Mouse (Mus musculus): Measurements from ENCODE around the gene 1600014C23Rik. TPM values are rescaled to one million over a fixed set of nuclear protein-coding genes. Genes with fewer than 3 reads are reported as not detected.

1600014C23Rik gene
- polyA plus RNA-seq, 1 experiment from 2014 or later: not detected

DNA sequence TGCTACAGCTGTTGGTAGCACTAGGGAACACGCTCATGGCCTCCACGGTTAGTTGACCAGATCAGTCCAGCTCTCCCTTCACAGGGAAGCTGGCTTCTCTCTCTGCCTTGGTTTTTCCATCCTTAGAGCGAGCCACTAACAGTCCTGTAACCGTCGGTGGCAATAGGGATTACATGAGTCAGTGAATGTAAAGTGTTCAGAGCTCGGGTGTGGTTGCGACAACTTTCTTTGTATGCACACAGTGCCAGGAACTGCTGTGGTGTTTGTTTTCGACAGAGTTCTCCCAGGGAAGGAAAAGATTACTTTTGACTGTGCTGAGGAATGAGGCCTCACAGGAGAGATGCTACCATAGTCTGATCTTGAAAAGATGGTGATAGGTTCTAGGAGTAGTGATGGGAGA is 29.5 kb upstream of the 1600014C23Rik start:
- H3K4me2 ChIP-seq (replicated peaks; ENCODE audit: low read depth, low read length): no peak overlapping the region
- no peaks in the 10 kb centered on the region for H3K36me3 ChIP-seq (ENCODE audit: insufficient read depth, low read length)
- WGBS: 52% methylated on average over 8 of the region's 8 CpGs
- H3K27ac ChIP-seq (ENCODE audit: low read length): no peak overlapping the region
- DNase-seq (ENCODE audit: low spot score): peak; percentile 56
- H3K27me3 ChIP-seq (replicated peaks; ENCODE audit: insufficient read depth, low read length): no peaks in the 10 kb centered on the region
- H3K4me1 ChIP-seq (ENCODE audit: insufficient read depth, low read depth, low read length): peaks cover 12% of the 10 kb centered on the region; the same call in 1 of the 2 replicates
- H3K4me3 ChIP-seq (ENCODE audit: low read depth, low read length): no peak overlapping the region
- H3K9ac ChIP-seq (replicated peaks; ENCODE audit: low read depth): no peak overlapping the region
- TF ChIP-seq EP300 (IDR thresholded peaks at IDR 0.05) (no peak), CTCF (IDR thresholded peaks at IDR 0.05) (no peak)
- no peaks in the 10 kb centered on the region for H3K9me3 ChIP-seq (ENCODE audit: low read length)
- ATAC-seq: no peak

DNA sequence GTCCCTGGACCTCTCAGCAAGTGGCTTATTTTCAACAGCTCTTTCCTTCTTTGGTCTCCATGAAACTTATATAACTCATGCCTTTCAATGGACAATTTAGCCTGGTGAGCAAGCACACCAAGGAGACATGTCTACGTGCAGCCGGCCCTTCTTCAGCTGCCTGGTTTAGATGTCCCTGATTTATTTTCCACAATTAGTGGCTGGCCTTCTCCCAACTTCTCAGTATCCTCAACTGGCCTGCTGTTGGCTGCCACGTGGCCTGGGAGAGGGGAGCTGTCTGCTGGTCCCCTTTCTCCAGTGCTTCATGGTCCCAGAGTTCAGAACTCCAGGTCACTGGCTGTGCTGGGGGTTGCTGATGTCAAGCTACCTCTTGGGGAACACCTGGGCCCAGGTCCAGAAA is 28.3 kb upstream of the 1600014C23Rik start:
- H3K9ac ChIP-seq (replicated peaks; ENCODE audit: low read depth): no peak overlapping the region
- no peak overlapping the region for H3K4me2 ChIP-seq (replicated peaks; ENCODE audit: low read depth, low read length)
- no peak overlapping the region for H3K27ac ChIP-seq (ENCODE audit: low read length)
- no peak overlapping the region for H3K4me3 ChIP-seq (ENCODE audit: low read depth, low read length)
- H3K4me1 ChIP-seq (ENCODE audit: insufficient read depth, low read depth, low read length): peaks cover 10% of the 10 kb centered on the region; the same call in 1 of the 2 replicates
- no peaks in the 10 kb centered on the region for H3K9me3 ChIP-seq (ENCODE audit: low read length)
- DNase-seq (ENCODE audit: low spot score) (no peak), ATAC-seq (no peak)
- no peak for TF ChIP-seq CTCF (IDR thresholded peaks at IDR 0.05)
- TF ChIP-seq EP300 (IDR thresholded peaks at IDR 0.05): no peak
- H3K27me3 ChIP-seq (replicated peaks; ENCODE audit: insufficient read depth, low read length): no peaks in the 10 kb centered on the region
- no peaks in the 10 kb centered on the region for H3K36me3 ChIP-seq (ENCODE audit: insufficient read depth, low read length)
- 57% methylated on average over 3 of the region's 3 CpGs for WGBS

DNA sequence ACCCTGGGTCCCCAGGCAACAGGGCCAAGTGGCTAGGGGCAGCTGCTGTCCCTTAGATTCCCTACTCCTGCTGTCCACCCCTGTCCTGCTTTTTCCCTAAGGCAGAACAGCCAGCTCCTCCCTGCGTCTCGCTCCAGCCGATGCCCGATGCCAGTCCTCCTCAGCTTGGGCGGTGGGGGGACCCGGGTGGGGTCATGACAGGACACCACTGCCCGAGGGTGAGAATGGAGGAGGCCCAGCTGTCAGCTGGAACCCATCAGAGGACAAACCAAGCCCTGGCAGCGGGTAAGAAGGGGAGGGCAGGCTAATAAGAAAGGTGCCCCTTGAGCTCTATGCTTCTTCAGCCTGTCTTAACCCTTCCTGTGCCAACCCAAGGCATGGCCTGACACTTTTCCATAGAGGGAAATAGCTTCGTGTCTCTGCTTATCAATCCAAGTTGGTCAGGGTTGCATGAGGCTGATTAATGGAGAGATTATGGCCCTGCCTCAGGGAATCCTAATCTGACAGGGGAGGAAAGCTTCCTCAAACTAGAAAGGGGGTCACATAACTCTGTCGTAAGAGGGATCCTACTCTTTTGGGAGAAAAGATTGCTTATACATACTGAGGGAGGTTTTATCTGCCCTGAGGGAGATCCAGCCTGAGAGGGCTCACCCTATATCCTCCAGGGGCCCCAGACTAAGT is 27.5 kb upstream of the 1600014C23Rik start:
- Histone ChIP-seq H3K36me3 (ENCODE audit: insufficient read depth, low read length) (no peaks in the 10 kb centered on the region), H3K27ac (ENCODE audit: low read length) (no peak overlapping the region), H3K9me3 (ENCODE audit: low read length) (no peaks in the 10 kb centered on the region), H3K9ac (replicated peaks; ENCODE audit: low read depth) (no peak overlapping the region), H3K4me1 (ENCODE audit: insufficient read depth, low read depth, low read length) (peaks cover 2% of the 10 kb centered on the region; the same call in 1 of the 2 replicates), H3K4me2 (replicated peaks; ENCODE audit: low read depth, low read length) (no peak overlapping the region), H3K4me3 (ENCODE audit: low read depth, low read length) (no peak overlapping the region), H3K27me3 (replicated peaks; ENCODE audit: insufficient read depth, low read length) (no peaks in the 10 kb centered on the region)
- peak; percentile 27; the same call in 1 of the 2 replicates for ATAC-seq
- DNase-seq (ENCODE audit: low spot score): peak; percentile 15
- TF ChIP-seq CTCF (IDR thresholded peaks at IDR 0.05) (no peak), EP300 (IDR thresholded peaks at IDR 0.05) (no peak)
- WGBS: 55% methylated on average over 10 of the region's 10 CpGs

DNA sequence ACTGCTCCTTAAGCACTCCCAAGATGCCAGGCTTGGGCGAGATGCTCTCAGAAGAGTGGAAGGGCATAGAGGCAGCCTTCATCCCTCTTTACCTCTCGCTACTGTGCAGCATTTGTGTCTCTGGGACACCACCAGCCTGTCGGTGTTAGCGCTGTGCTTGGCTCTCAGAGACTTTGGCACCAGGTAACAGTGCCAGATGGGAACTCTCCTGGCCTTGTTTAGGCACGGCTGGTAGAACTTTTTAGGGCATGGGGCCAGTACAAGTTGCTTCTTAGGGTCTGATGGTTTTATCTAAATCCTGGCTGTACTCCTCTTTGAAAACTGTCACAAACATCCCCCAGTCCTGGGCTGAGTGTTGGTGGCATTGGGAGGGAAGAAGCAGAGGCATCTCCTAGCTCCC is 26.1 kb upstream of the 1600014C23Rik start:
- Histone ChIP-seq H3K4me1 (ENCODE audit: insufficient read depth, low read depth, low read length) (no peaks in the 10 kb centered on the region), H3K27me3 (replicated peaks; ENCODE audit: insufficient read depth, low read length) (no peaks in the 10 kb centered on the region), H3K27ac (ENCODE audit: low read length) (no peak overlapping the region), H3K9me3 (ENCODE audit: low read length) (no peaks in the 10 kb centered on the region), H3K36me3 (ENCODE audit: insufficient read depth, low read length) (no peaks in the 10 kb centered on the region), H3K9ac (replicated peaks; ENCODE audit: low read depth) (no peak overlapping the region), H3K4me3 (ENCODE audit: low read depth, low read length) (no peak overlapping the region), H3K4me2 (replicated peaks; ENCODE audit: low read depth, low read length) (no peak overlapping the region)
- no peak for DNase-seq (ENCODE audit: low spot score)
- TF ChIP-seq CTCF (IDR thresholded peaks at IDR 0.05) (no peak), EP300 (IDR thresholded peaks at IDR 0.05) (no peak)
- WGBS: 76% methylated on average over 5 of the region's 5 CpGs
- no peak for ATAC-seq

DNA sequence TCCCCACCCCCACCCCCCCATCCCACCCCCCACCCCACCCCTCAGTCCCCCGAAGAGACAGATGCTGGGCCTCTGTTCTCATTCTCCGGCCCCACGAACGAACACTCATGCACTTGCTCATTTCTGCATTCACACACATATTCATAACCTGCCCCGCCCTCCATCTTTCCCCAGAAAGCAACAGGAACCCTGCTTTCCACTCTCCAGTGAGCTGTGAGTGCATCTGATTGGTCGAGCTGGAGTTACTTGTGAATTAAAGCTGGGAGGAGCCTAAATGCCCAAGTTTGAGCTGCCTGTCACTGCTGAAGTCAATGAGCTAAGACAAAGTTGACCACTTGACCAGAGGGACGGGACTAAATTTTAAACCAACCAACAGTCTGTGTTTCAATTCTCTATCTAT is 25.2 kb upstream of the 1600014C23Rik start:
- Histone ChIP-seq H3K27me3 (replicated peaks; ENCODE audit: insufficient read depth, low read length) (no peaks in the 10 kb centered on the region), H3K9ac (replicated peaks; ENCODE audit: low read depth) (no peak overlapping the region), H3K27ac (ENCODE audit: low read length) (no peak overlapping the region), H3K9me3 (ENCODE audit: low read length) (no peaks in the 10 kb centered on the region), H3K36me3 (ENCODE audit: insufficient read depth, low read length) (no peaks in the 10 kb centered on the region), H3K4me1 (ENCODE audit: insufficient read depth, low read depth, low read length) (no peaks in the 10 kb centered on the region), H3K4me2 (replicated peaks; ENCODE audit: low read depth, low read length) (no peak overlapping the region), H3K4me3 (ENCODE audit: low read depth, low read length) (no peak overlapping the region)
- TF ChIP-seq EP300 (IDR thresholded peaks at IDR 0.05) (no peak), CTCF (IDR thresholded peaks at IDR 0.05) (no peak)
- WGBS: 63% methylated on average over 7 of the region's 7 CpGs
- ATAC-seq: no peak
- no peak for DNase-seq (ENCODE audit: low spot score)

DNA sequence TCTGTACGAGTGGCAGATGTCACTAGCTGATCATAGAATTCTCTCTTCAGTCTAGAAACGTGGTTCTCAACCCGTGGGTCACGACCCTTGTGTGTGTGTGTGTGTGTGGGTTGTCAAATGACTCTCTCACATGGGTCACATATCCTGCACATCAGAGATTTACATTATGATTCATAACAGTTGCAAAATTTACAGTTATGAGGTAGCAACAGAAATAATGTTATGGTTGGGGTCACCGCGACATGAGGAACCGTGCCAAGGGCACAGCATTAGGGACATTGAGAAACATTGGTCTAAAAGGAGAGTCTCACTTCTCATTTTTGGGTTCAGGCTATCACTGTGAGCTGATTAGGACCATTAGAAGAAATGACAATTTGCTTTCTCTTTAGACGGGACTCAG is 24.3 kb upstream of the 1600014C23Rik start:
- Histone ChIP-seq H3K27me3 (replicated peaks; ENCODE audit: insufficient read depth, low read length) (no peaks in the 10 kb centered on the region), H3K27ac (ENCODE audit: low read length) (no peak overlapping the region)
- ATAC-seq: peak; percentile 37

More for the DNA sequence above, 24.3 kb upstream of the 1600014C23Rik start:
- Histone ChIP-seq H3K36me3 (ENCODE audit: insufficient read depth, low read length) (no peaks in the 10 kb centered on the region), H3K9ac (replicated peaks; ENCODE audit: low read depth) (no peak overlapping the region), H3K4me1 (ENCODE audit: insufficient read depth, low read depth, low read length) (no peaks in the 10 kb centered on the region), H3K9me3 (ENCODE audit: low read length) (no peaks in the 10 kb centered on the region), H3K4me2 (replicated peaks; ENCODE audit: low read depth, low read length) (no peak overlapping the region), H3K4me3 (ENCODE audit: low read depth, low read length) (no peak overlapping the region)
- WGBS: 56% methylated on average over 8 of the region's 8 CpGs
- TF ChIP-seq CTCF (IDR thresholded peaks at IDR 0.05): no peak
- peak; percentile 46; the same call in 1 of the 2 replicates for TF ChIP-seq EP300 (IDR thresholded peaks at IDR 0.05)
- DNase-seq (ENCODE audit: low spot score): peak; percentile 58

Measured in lung, postnatal 0 days (tissue).